Comparison of ENCODE assay signal across 8 mouse cellular contexts in genomic region chr2:72157561-72157960, GRCm38 (mm10).
DNase-seq lines count a peak whose midpoint lies in the region; ATAC-seq and TF ChIP-seq lines count a peak whose summit lies in the region.

No protein-coding gene starts in this region.

- H3K27me3 ChIP-seq in heart, embryonic 10.5 days (ENCODE audit: insufficient read depth, poor library complexity, severe bottlenecking) = no peaks in the 10 kb centered on the region
- no peaks in the 10 kb centered on the region for H3K27me3 ChIP-seq in heart, adult 2 months (ENCODE audit: control insufficient read depth, insufficient read depth, low read length)
- no peaks in the 10 kb centered on the region for H3K27me3 ChIP-seq in midbrain, embryonic 13.5 days
- no peaks in the 10 kb centered on the region for H3K27me3 ChIP-seq in midbrain, embryonic 11.5 days (ENCODE audit: control insufficient read depth, insufficient read depth, low read length)
- no peaks in the 10 kb centered on the region for H3K27me3 ChIP-seq in liver, embryonic 13.5 days

- H3K36me3 ChIP-seq in heart, embryonic 10.5 days = no peaks in the 10 kb centered on the region
- peaks cover 4% of the 10 kb centered on the region for H3K36me3 ChIP-seq in heart, adult 2 months (ENCODE audit: control insufficient read depth, insufficient read depth, low read length)
- no peaks in the 10 kb centered on the region for H3K36me3 ChIP-seq in midbrain, embryonic 13.5 days
- H3K36me3 ChIP-seq in midbrain, embryonic 11.5 days (ENCODE audit: control insufficient read depth, insufficient read depth, low read length) = no peaks in the 10 kb centered on the region
- no peaks in the 10 kb centered on the region for H3K36me3 ChIP-seq in liver, embryonic 13.5 days

- 14% methylated on average over 9 of the region's 9 CpGs for WGBS in heart, embryonic 10.5 days
- WGBS in heart, adult 2 months = 15% methylated on average over 9 of the region's 9 CpGs
- 33% methylated on average over 9 of the region's 9 CpGs for WGBS in midbrain, embryonic 13.5 days
- WGBS in midbrain, embryonic 11.5 days = 47% methylated on average over 9 of the region's 9 CpGs
- 8% methylated on average over 9 of the region's 9 CpGs for WGBS in liver, embryonic 13.5 days (ENCODE audit: insufficient replicate concordance)

- H3K9me3 ChIP-seq in heart, embryonic 10.5 days = no peaks in the 10 kb centered on the region
- H3K9me3 ChIP-seq in midbrain, embryonic 13.5 days = no peaks in the 10 kb centered on the region
- H3K9me3 ChIP-seq in midbrain, embryonic 11.5 days (ENCODE audit: control insufficient read depth, low read length) = no peaks in the 10 kb centered on the region
- no peaks in the 10 kb centered on the region for H3K9me3 ChIP-seq in liver, embryonic 13.5 days (replicated peaks)

- no peaks in the 10 kb centered on the region for H3K79me2 ChIP-seq in heart, adult 2 months (replicated peaks; ENCODE audit: control insufficient read depth, insufficient read depth, low read length)

- intact Hi-C loops in heart, adult 2 months (cut with DNase I) = no loop called here

- H3K9ac ChIP-seq in heart, adult 2 months (ENCODE audit: low read depth, low read length) = no peak overlapping the region
- H3K9ac ChIP-seq in midbrain, embryonic 13.5 days (replicated peaks) = 0 out of 2 replicates have a peak overlapping the region, but pooled peaks have one; percentile 19
- no peak overlapping the region for H3K9ac ChIP-seq in midbrain, embryonic 11.5 days (ENCODE audit: low read length)
- H3K9ac ChIP-seq in liver, embryonic 13.5 days = peak overlapping the region; percentile 33; the same call in 1 of the 2 replicates

- H3K27ac ChIP-seq in heart, embryonic 10.5 days = peak overlapping the region; percentile 81
- H3K27ac ChIP-seq in heart, adult 2 months = no peak overlapping the region
- H3K27ac ChIP-seq in midbrain, embryonic 13.5 days = no peak overlapping the region
- no peak overlapping the region for H3K27ac ChIP-seq in midbrain, embryonic 11.5 days (ENCODE audit: low read depth, low read length)
- no peak overlapping the region for H3K27ac ChIP-seq in liver, embryonic 13.5 days

- no peak overlapping the region for H3K4me2 ChIP-seq in midbrain, embryonic 13.5 days (replicated peaks)
- no peak overlapping the region for H3K4me2 ChIP-seq in midbrain, embryonic 11.5 days
- H3K4me2 ChIP-seq in liver, embryonic 13.5 days = 0 out of 2 replicates have a peak overlapping the region, but pooled peaks have one; percentile 19

- no peak for TF ChIP-seq EP300 in heart, adult 2 months (IDR thresholded peaks at IDR 0.05; ENCODE audit: insufficient read depth, low read depth, low read length)

- no peak for TF ChIP-seq POLR2A in heart, adult 2 months (IDR thresholded peaks at IDR 0.05; ENCODE audit: insufficient read depth, low read depth, low read length)

- DNase-seq in heart, embryonic 10.5 days (ENCODE audit: low spot score) = peak; percentile 80
- DNase-seq in heart, adult 2 months = no peak
- DNase-seq in midbrain, embryonic 11.5 days (ENCODE audit: low spot score, missing footprints) = no peak
- DNase-seq in liver, embryonic 13.5 days = peak; percentile 15
- DNase-seq in thymus, postnatal 25 days = peak; percentile 71
- no peak for DNase-seq in left cerebral cortex, adult 11 months (ENCODE audit: low spot score)
- DNase-seq in layer of hippocampus, adult 9-11 months = no peak

- 0 out of 2 replicates have a peak overlapping the region, but pooled peaks have one; percentile 18 for H3K4me3 ChIP-seq in heart, embryonic 10.5 days
- H3K4me3 ChIP-seq in heart, adult 2 months = no peak overlapping the region
- H3K4me3 ChIP-seq in midbrain, embryonic 13.5 days (replicated peaks) = no peak overlapping the region
- no peak overlapping the region for H3K4me3 ChIP-seq in midbrain, embryonic 11.5 days (ENCODE audit: low read depth, low read length)
- no peak overlapping the region for H3K4me3 ChIP-seq in liver, embryonic 13.5 days (replicated peaks)

- no peak for TF ChIP-seq CTCF in heart, adult 2 months (IDR thresholded peaks at IDR 0.05)

- ATAC-seq in midbrain, embryonic 13.5 days = no peak
- no peak for ATAC-seq in midbrain, embryonic 11.5 days (ENCODE audit: low FRiP score)
- ATAC-seq in liver, embryonic 13.5 days (ENCODE audit: low read depth) = peak; percentile 76

- peaks cover 11% of the 10 kb centered on the region for H3K4me1 ChIP-seq in heart, embryonic 10.5 days
- peaks cover 6% of the 10 kb centered on the region for H3K4me1 ChIP-seq in heart, adult 2 months (ENCODE audit: control insufficient read depth, insufficient read depth, low read length)
- H3K4me1 ChIP-seq in midbrain, embryonic 13.5 days (replicated peaks) = peaks cover 5% of the 10 kb centered on the region
- 0 out of 2 replicates have a peak, but pooled peaks cover 4% of the 10 kb centered on the region for H3K4me1 ChIP-seq in midbrain, embryonic 11.5 days (ENCODE audit: control insufficient read depth, insufficient read depth, low read length)
- peaks cover 18% of the 10 kb centered on the region for H3K4me1 ChIP-seq in liver, embryonic 13.5 days (replicated peaks)

Comparison
In these comparisons a context has a peak if more than half of its experiments do, and no peak if none do; other contexts are left out.
1. DNase-seq: peak in heart, embryonic 10.5 days (single experiment), liver, embryonic 13.5 days (single experiment) and thymus, postnatal 25 days (single experiment); none in heart, adult 2 months (0 of 2), midbrain, embryonic 11.5 days (single experiment), left cerebral cortex, adult 11 months (single experiment) and layer of hippocampus, adult 9-11 months (single experiment).
2. H3K9ac ChIP-seq: peak in midbrain, embryonic 13.5 days (single experiment) and liver, embryonic 13.5 days (single experiment); none in heart, adult 2 months (single experiment) and midbrain, embryonic 11.5 days (single experiment).